Mouse (Mus musculus) macrophage (primary cell): Measurements from ENCODE around the gene Anapc5. TPM values are rescaled to one million over a fixed set of nuclear protein-coding genes. Genes with fewer than 3 reads are reported as not detected.

Experiments used
- H3K27ac ChIP-seq: fragments of 350-480 bp; formaldehyde crosslinking; 2 replicates; pipeline ENCODE4 v1.9.0; 2021
- H3K36me3 ChIP-seq: fragments of 350-480 bp; formaldehyde crosslinking; 2 replicates; pipeline ENCODE4 v1.9.0; 2021; ENCODE audit errors: inconsistent target
- H3K4me3 ChIP-seq: fragments of 350-480 bp; formaldehyde crosslinking; 2 replicates; pipeline ENCODE4 v1.9.0; 2021; ENCODE audit errors: inconsistent target
- H3K79me2 ChIP-seq: fragments of 350-480 bp; formaldehyde crosslinking; 2 replicates; pipeline ENCODE4 v1.9.0; 2021; ENCODE audit errors: inconsistent target
- WGBS: methylation state at CpG from one replicate; pipeline ENCODE4 v1.1.7; 2026; ENCODE audit warnings: inconsistent platforms; ENCODE audit not compliant: missing documents; 5-methylcytosine and 5-hydroxymethylcytosine counted together
- polyA plus RNA-seq: library from polyadenylated mRNA; stranded (reverse); fragments of 250-400 nt; gene quantifications from 3 replicates; pipeline ENCODE4 v1.2.4, GENCODE M21; 2018; ENCODE audit warnings: inconsistent platforms

Anapc5 gene
- polyA plus RNA-seq, 1 experiment from 2014 or later, result 96.1 TPM

DNA sequence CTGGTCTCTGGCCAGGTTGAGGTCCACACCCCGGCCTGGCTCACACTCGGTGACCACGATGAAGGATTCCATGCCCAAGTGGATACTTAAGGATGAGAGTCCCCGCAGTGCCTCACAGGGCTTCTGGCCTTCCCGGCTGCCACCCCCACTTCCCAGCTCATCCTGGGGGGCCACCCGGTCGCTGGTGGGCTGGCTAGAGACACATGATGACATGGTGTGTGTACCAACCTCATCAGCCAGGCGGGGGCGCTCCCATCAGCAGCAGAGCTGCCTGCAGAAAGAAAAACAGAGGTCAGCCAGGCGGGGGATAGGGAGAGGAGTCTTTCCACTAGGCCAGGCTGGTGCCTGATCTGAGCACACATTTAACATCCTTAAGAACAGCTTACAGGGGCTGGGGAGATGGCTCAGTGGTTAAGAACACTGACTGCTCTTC is 57.1 kb downstream of the Anapc5 start:
- 84% methylated on average over 10 of the region's 10 CpGs for WGBS
- H3K27ac ChIP-seq, result no peak overlapping the region
- peaks cover 9% of the 10 kb centered on the region; the same call in 1 of the 2 replicates for H3K36me3 ChIP-seq
- H3K4me3 ChIP-seq, result no peak overlapping the region
- peaks cover 85% of the 10 kb centered on the region for H3K79me2 ChIP-seq

DNA sequence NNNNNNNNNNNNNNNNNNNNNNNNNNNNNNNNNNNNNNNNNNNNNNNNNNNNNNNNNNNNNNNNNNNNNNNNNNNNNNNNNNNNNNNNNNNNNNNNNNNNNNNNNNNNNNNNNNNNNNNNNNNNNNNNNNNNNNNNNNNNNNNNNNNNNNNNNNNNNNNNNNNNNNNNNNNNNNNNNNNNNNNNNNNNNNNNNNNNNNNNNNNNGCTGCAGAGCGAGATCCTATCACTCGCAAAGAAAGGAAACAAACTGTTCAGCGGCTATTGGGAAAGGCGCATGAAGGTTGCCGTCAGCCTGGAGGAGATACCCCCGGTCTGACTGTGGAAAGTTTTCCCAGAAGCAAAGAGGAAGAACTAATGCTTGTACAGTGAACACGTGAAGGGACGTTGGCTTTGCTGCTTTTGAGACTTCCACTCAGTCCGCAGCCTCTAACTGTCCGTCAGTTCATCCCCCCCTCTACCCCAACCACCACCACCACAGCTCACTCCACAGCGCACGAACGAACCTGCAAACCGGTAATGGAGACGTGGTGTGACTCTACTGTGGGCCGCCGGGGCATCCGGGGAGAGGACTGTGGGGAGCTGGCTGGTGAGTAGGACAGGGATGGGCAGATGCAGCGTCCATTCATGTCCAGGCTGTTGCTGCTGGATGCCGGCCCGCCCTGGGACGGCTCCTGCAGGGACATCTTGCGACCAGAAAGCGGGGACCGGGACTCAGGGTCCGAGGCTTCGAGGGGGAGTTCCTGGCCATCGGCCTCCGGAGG is 57.7 kb downstream of the Anapc5 start:
- WGBS, result 80% methylated on average over 29 of the region's 29 CpGs
- peaks cover 79% of the 10 kb centered on the region for H3K79me2 ChIP-seq
- no peak overlapping the region for H3K27ac ChIP-seq
- no peak overlapping the region for H3K4me3 ChIP-seq
- H3K36me3 ChIP-seq, result peaks cover 15% of the 10 kb centered on the region; the same call in 1 of the 2 replicates

DNA sequence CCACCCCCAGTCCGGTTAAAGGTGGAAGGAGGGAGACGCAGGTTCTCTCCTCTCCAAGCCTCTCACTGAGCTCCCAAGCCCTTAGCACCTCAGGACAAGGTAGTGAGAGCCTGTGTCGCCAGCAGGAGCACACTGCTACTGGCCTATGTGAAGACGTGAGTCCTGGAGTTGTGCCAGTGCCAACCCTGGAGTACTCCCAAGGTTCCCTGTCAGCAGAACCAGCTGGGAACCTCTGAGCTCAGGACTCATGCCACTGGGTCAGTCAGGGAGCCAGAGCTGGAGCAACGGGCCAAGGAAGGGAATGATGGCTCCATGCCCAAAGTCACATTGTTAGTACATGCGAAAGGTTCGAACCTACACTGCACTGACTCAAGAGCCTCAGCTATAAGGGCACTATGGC is 64.5 kb downstream of the Anapc5 start:
- no peak overlapping the region for H3K27ac ChIP-seq
- H3K36me3 ChIP-seq, result peaks cover 67% of the 10 kb centered on the region
- H3K79me2 ChIP-seq, result peaks cover 20% of the 10 kb centered on the region; the same call in 1 of the 2 replicates
- 97% methylated on average over 7 of the region's 7 CpGs for WGBS
- H3K4me3 ChIP-seq, result no peak overlapping the region

DNA sequence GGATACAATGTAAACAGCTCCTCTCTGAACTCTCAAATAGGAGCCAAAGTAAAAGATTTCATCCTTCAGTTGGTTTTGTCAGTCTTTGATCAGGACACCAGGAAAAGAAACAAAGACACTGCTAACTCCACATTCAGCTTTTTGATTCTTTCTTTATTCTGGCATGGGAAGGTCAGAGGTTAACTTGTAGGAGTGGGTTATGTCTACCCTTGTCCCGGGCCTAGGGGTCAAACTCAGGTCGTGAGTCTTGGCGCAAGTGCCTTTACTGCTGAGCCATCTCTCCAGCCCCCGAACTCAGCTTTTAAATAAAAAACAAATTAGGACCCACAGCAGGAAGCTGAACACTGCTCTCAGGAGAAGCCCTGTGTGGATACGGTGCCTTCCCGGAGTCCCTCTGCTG is 65.0 kb downstream of the Anapc5 start:
- peaks cover 15% of the 10 kb centered on the region; the same call in 1 of the 2 replicates for H3K79me2 ChIP-seq
- WGBS, result 96% methylated on average over 6 of the region's 6 CpGs
- H3K4me3 ChIP-seq, result no peak overlapping the region
- no peak overlapping the region for H3K27ac ChIP-seq
- H3K36me3 ChIP-seq, result peaks cover 72% of the 10 kb centered on the region

DNA sequence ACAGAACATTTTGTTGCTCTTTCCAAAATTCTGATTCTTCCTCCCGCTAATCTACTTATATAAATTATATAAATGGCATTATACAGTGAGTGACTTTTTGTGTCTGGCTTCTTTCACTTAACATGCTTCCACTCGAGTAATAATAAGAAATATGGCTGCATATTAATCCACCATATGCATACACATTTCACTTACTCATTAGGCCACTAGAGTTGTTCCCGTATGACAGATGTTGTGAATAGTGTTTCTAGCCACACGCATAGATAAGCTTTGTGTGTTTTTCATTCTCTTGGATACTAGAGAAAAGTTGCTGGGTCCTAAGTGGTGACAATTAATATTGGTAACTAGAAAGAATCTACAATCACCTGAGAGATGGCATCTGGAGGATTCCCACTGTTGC is 65.5 kb downstream of the Anapc5 start:
- peaks cover 73% of the 10 kb centered on the region for H3K36me3 ChIP-seq
- H3K79me2 ChIP-seq, result peaks cover 10% of the 10 kb centered on the region; the same call in 1 of the 2 replicates
- no peak overlapping the region for H3K4me3 ChIP-seq
- no peak overlapping the region for H3K27ac ChIP-seq
- 97% methylated on average over 4 of the region's 4 CpGs for WGBS

DNA sequence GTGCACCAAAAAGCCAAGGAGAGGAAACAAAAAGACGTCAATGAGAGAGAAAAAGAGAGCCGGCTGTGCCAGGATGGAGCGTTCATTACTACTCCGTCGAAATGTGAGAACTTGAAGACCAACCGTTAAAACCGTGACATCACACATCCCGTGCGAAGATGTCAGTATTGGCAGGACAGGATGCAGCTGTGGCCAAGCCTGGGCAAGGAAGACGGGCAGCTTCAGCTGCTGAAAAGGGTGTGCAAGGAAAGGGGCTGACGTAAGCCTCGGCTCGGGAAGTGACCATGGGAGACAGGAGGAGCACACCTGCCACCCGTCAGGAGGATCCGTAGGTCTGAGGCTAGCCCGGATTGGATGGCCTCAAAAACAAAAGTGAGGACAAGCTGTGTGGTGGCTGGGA is 66.7 kb downstream of the Anapc5 start:
- Histone ChIP-seq H3K36me3 (peaks cover 75% of the 10 kb centered on the region), H3K4me3 (no peak overlapping the region), H3K79me2 (no peaks in the 10 kb centered on the region; the same call in 1 of the 2 replicates), H3K27ac (no peak overlapping the region)
- WGBS, result 80% methylated on average over 16 of the region's 16 CpGs

DNA sequence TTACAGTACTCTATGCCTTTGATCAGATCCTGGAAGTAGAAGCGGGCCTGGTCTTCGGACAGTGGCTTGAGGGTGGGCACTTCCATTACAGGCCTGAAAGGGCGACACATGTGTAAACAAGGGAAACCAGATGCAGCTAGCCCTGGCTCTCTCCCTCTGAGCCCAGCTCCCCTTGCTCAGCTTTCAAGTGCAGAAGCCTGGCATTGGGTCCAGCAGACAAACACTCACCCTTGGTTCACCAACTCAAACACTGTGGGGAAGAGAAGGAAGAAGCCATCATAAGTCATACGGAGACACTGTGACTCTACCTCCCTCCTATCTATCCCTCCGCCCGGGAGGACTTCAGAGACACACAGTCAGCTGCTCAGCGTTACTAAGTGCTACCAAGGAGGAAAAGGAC is 73.2 kb downstream of the Anapc5 start:
- WGBS, result 98% methylated on average over 7 of the region's 7 CpGs
- Histone ChIP-seq H3K36me3 (peaks cover 76% of the 10 kb centered on the region), H3K79me2 (no peaks in the 10 kb centered on the region), H3K27ac (no peak overlapping the region), H3K4me3 (no peak overlapping the region)

DNA sequence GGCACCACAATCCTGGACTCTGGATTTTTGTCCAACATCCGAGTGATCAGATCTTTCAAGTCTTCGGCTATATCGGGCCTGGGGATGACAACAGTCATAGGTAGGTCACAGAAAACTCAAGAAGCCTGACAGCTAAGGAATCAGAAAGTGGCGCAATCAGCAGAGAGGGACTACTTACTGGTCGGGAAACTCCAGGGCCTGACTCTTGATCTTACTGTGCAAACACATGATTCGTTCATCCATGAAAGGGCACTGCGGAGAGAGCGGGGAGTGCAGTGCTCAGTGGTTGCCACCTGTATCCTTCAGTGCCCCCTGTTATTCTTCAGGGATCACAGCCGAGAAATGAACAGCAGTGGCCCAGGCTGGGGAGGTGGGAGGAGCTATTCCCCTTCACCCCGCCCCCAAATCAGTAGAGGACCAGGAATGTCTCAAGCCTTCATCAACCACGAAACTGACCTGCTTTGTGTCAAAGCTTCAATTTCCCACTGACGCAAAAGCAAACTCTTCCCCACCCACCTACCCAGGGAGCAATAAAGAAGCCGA is 77.2 kb downstream of the Anapc5 start:
- WGBS, result 92% methylated on average over 13 of the region's 13 CpGs
- Histone ChIP-seq H3K4me3 (no peak overlapping the region), H3K27ac (no peak overlapping the region), H3K36me3 (peaks cover 91% of the 10 kb centered on the region), H3K79me2 (no peaks in the 10 kb centered on the region)

Other genes starting within 250 kb of the Anapc5 start
- 1.1 to 2.5 TPM (median 1.2 TPM) in 3 replicates for gene Ift81, start 206.8 kb downstream of the Anapc5 start, polyA plus RNA-seq
- gene P2rx7, start 177.4 kb downstream of the Anapc5 start, polyA plus RNA-seq, result 38.1 to 80.9 TPM (median 46.6 TPM) in 3 replicates
- gene P2rx4, start 113.8 kb downstream of the Anapc5 start, polyA plus RNA-seq, result 203 to 517 TPM (median 444 TPM) in 3 replicates
- gene Camkk2, start 41.9 kb downstream of the Anapc5 start, polyA plus RNA-seq, result 20.9 to 39.4 TPM (median 25.3 TPM) in 3 replicates
- gene Rnf34, start 28.7 kb upstream of the Anapc5 start, polyA plus RNA-seq, result 17.3 to 25.3 TPM (median 18.3 TPM) in 3 replicates
- gene Kdm2b, start 168.5 kb upstream of the Anapc5 start, polyA plus RNA-seq, result 23.6 to 28.0 TPM (median 23.7 TPM) in 3 replicates
- gene Orai1, start 193.7 kb upstream of the Anapc5 start, polyA plus RNA-seq, result 17.7 to 42.0 TPM (median 35.0 TPM) in 3 replicates
- gene Morn3, start 225.7 kb upstream of the Anapc5 start, polyA plus RNA-seq, result not detected in 3 replicates
- gene Tmem120b, start 247.1 kb upstream of the Anapc5 start, polyA plus RNA-seq, result 4.5 to 7.4 TPM (median 5.4 TPM) in 3 replicates